Mouse (Mus musculus) heart, embryonic 12.5 days (tissue): ENCODE measurements around the gene Prdm1. TPM values are rescaled to one million over a fixed set of nuclear protein-coding genes. Genes with fewer than 3 reads are reported as not detected.

Source experiments
- ATAC-seq: fragments of 200-750 bp; cut with Nextera tagmentation; 2 replicates; pipeline ENCODE4 v1.8.0; 2017; ENCODE audit warnings: moderate TSS enrichment, moderate library complexity; ENCODE audit not compliant: insufficient number of reproducible peaks, low FRiP score
- H3K27ac ChIP-seq: fragments of 300-500 bp; sonication (generic); 2 replicates; pipeline ENCODE4 v1.5.1; 2016; ENCODE audit warnings: mild to moderate bottlenecking, moderate library complexity; ENCODE audit not compliant: poor library complexity, severe bottlenecking
- H3K27me3 ChIP-seq: fragments of 300-500 bp; sonication (generic); replicated peaks from 2 replicates; pipeline ENCODE4 v1.6.1; 2016; ENCODE audit warnings: mild to moderate bottlenecking, moderate library complexity
- H3K36me3 ChIP-seq: fragments of 300-500 bp; sonication (generic); 2 replicates; pipeline ENCODE4 v1.6.1; 2016; ENCODE audit warnings: mild to moderate bottlenecking, moderate library complexity
- H3K4me1 ChIP-seq: fragments of 300-500 bp; sonication (generic); replicated peaks from 2 replicates; pipeline ENCODE4 v1.6.1; 2016; ENCODE audit warnings: mild to moderate bottlenecking
- H3K4me2 ChIP-seq: fragments of 300-500 bp; sonication (generic); 2 replicates; pipeline ENCODE4 v1.6.1; 2016; ENCODE audit warnings: mild to moderate bottlenecking, moderate library complexity
- H3K4me3 ChIP-seq: fragments of 300-500 bp; sonication (generic); 2 replicates; pipeline ENCODE4 v1.5.1; 2016; ENCODE audit warnings: mild to moderate bottlenecking
- H3K9ac ChIP-seq: fragments of 300-500 bp; sonication (generic); 2 replicates; pipeline ENCODE4 v1.6.1; 2016; ENCODE audit warnings: mild to moderate bottlenecking, moderate library complexity
- H3K9me3 ChIP-seq: fragments of 300-500 bp; sonication (generic); replicated peaks from 2 replicates; pipeline ENCODE4 v1.6.1; 2016; ENCODE audit warnings: mild to moderate bottlenecking, moderate library complexity
- WGBS: fragments of 180-500 bp; shearing (Covaris S2); methylation state at CpG from one replicate; pipeline ENCODE4 v1.1.7; 2016; 5-methylcytosine and 5-hydroxymethylcytosine counted together
- polyA plus RNA-seq: library from polyadenylated mRNA; unstranded; fragments of >200 nt; fragmentation: Nextera tagmentation; extraction: Ambion mirVana; gene quantifications from 2 replicates; pipeline ENCODE4 v1.2.1, GENCODE M21; 2016

Prdm1 gene
- polyA plus RNA-seq, 1 experiment from 2014 or later = 0.23 TPM

- 4% methylated on average over 8 of the region's 8 CpGs for WGBS
- peaks cover 6% of the 10 kb centered on the region; the same call in 1 of the 2 replicates for H3K4me1 ChIP-seq
- H3K9ac ChIP-seq = no peak overlapping the region
- H3K36me3 ChIP-seq = no peaks in the 10 kb centered on the region
- H3K27me3 ChIP-seq = peaks cover 81% of the 10 kb centered on the region
- no peaks in the 10 kb centered on the region for H3K9me3 ChIP-seq
- ATAC-seq = no peak
- H3K4me2 ChIP-seq = peak overlapping the region; percentile 56
- peak overlapping the region; percentile 20 for H3K4me3 ChIP-seq
- no peak overlapping the region for H3K27ac ChIP-seq
These were observed 62.7 kb downstream of the Prdm1 start for GRCm38 (mm10) chr10:44465618-44466017.

- Histone ChIP-seq H3K9me3 (no peaks in the 10 kb centered on the region), H3K4me2 (no peak overlapping the region), H3K36me3 (no peaks in the 10 kb centered on the region), H3K27me3 (peaks cover 75% of the 10 kb centered on the region), H3K9ac (no peak overlapping the region), H3K4me3 (no peak overlapping the region), H3K27ac (no peak overlapping the region), H3K4me1 (peaks cover 8% of the 10 kb centered on the region)
- ATAC-seq = no peak
- 60% methylated on average over 5 of the region's 5 CpGs for WGBS
These were observed 63.7 kb downstream of the Prdm1 start for GRCm38 (mm10) chr10:44464563-44464962.

GRCm38 (mm10) chr10:44463856-44464255 is 64.4 kb downstream of the Prdm1 start:
- H3K4me1 ChIP-seq = peaks cover 12% of the 10 kb centered on the region
- H3K36me3 ChIP-seq = no peaks in the 10 kb centered on the region
- WGBS = 62% methylated on average over 4 of the region's 4 CpGs
- no peak for ATAC-seq
- H3K4me2 ChIP-seq = no peak overlapping the region
- H3K9me3 ChIP-seq = no peaks in the 10 kb centered on the region
- no peak overlapping the region for H3K4me3 ChIP-seq
- peaks cover 68% of the 10 kb centered on the region for H3K27me3 ChIP-seq
- H3K27ac ChIP-seq = no peak overlapping the region
- H3K9ac ChIP-seq = no peak overlapping the region

GRCm38 (mm10) chr10:44462351-44462750 is 66.0 kb downstream of the Prdm1 start:
- Histone ChIP-seq H3K4me3 (no peak overlapping the region), H3K36me3 (no peaks in the 10 kb centered on the region), H3K27me3 (peaks cover 55% of the 10 kb centered on the region), H3K4me2 (no peak overlapping the region), H3K4me1 (peaks cover 18% of the 10 kb centered on the region), H3K9ac (no peak overlapping the region), H3K27ac (no peak overlapping the region), H3K9me3 (no peaks in the 10 kb centered on the region)
- ATAC-seq = no peak
- 74% methylated on average over 8 of the region's 8 CpGs for WGBS

GRCm38 (mm10) chr10:44461063-44461462 is 67.2 kb downstream of the Prdm1 start:
- ATAC-seq = no peak
- H3K27ac ChIP-seq = no peak overlapping the region
- H3K4me3 ChIP-seq = no peak overlapping the region
- H3K4me1 ChIP-seq = peaks cover 20% of the 10 kb centered on the region
- 84% methylated on average over 6 of the region's 6 CpGs for WGBS
- no peak overlapping the region for H3K9ac ChIP-seq
- no peak overlapping the region for H3K4me2 ChIP-seq
- no peaks in the 10 kb centered on the region for H3K9me3 ChIP-seq
- peaks cover 50% of the 10 kb centered on the region for H3K27me3 ChIP-seq
- no peaks in the 10 kb centered on the region for H3K36me3 ChIP-seq

GRCm38 (mm10) chr10:44460095-44460810 is 68.0 kb downstream of the Prdm1 start:
- no peak for ATAC-seq
- H3K36me3 ChIP-seq = no peaks in the 10 kb centered on the region
- WGBS = 17% methylated on average over 6 of the region's 6 CpGs
- no peak overlapping the region for H3K9ac ChIP-seq
- H3K4me2 ChIP-seq = no peak overlapping the region
- no peak overlapping the region for H3K4me3 ChIP-seq
- H3K27ac ChIP-seq = no peak overlapping the region
- peaks cover 15% of the 10 kb centered on the region for H3K4me1 ChIP-seq
- H3K27me3 ChIP-seq = peaks cover 53% of the 10 kb centered on the region
- no peaks in the 10 kb centered on the region for H3K9me3 ChIP-seq

GRCm38 (mm10) chr10:44459321-44460000 is 68.8 kb downstream of the Prdm1 start:
- 11% methylated on average over 11 of the region's 11 CpGs for WGBS
- no peak overlapping the region for H3K9ac ChIP-seq
- H3K27me3 ChIP-seq = peaks cover 45% of the 10 kb centered on the region
- H3K4me2 ChIP-seq = peak overlapping the region; percentile 98
- no peak overlapping the region for H3K27ac ChIP-seq
- peaks cover 14% of the 10 kb centered on the region; the same call in 1 of the 2 replicates for H3K4me1 ChIP-seq
- ATAC-seq = no peak
- H3K9me3 ChIP-seq = no peaks in the 10 kb centered on the region
- H3K36me3 ChIP-seq = no peaks in the 10 kb centered on the region
- H3K4me3 ChIP-seq = no peak overlapping the region

- H3K4me3 ChIP-seq = peak overlapping the region; percentile 70
- peaks cover 40% of the 10 kb centered on the region for H3K27me3 ChIP-seq
- peak overlapping the region; percentile 66 for H3K9ac ChIP-seq
- H3K9me3 ChIP-seq = no peaks in the 10 kb centered on the region
- H3K36me3 ChIP-seq = no peaks in the 10 kb centered on the region
- under 1% methylated on average over 54 of the region's 54 CpGs for WGBS
- peaks cover 14% of the 10 kb centered on the region; the same call in 1 of the 2 replicates for H3K4me1 ChIP-seq
- peak overlapping the region; percentile 98 for H3K4me2 ChIP-seq
- H3K27ac ChIP-seq = no peak overlapping the region
- ATAC-seq = peak; percentile 81
These were observed 69.6 kb downstream of the Prdm1 start for GRCm38 (mm10) chr10:44458534-44459315.

GRCm38 (mm10) chr10:44457791-44458533 is 70.3 kb downstream of the Prdm1 start:
- ATAC-seq = no peak
- Histone ChIP-seq H3K27ac (no peak overlapping the region), H3K4me3 (peak overlapping the region; percentile 70), H3K36me3 (no peaks in the 10 kb centered on the region), H3K27me3 (peaks cover 36% of the 10 kb centered on the region), H3K4me1 (peaks cover 14% of the 10 kb centered on the region; the same call in 1 of the 2 replicates), H3K9me3 (no peaks in the 10 kb centered on the region), H3K9ac (peak overlapping the region; percentile 66; the same call in 1 of the 2 replicates), H3K4me2 (peak overlapping the region; percentile 98)
- WGBS = under 1% methylated on average over 25 of the region's 25 CpGs

- peaks cover 32% of the 10 kb centered on the region for H3K27me3 ChIP-seq
- H3K4me2 ChIP-seq = peak overlapping the region; percentile 98
- H3K4me3 ChIP-seq = peak overlapping the region; percentile 70
- H3K27ac ChIP-seq = no peak overlapping the region
- H3K9ac ChIP-seq = peak overlapping the region; percentile 56; the same call in 1 of the 2 replicates
- H3K36me3 ChIP-seq = no peaks in the 10 kb centered on the region
- 2% methylated on average over 31 of the region's 31 CpGs for WGBS
- no peak for ATAC-seq
- H3K9me3 ChIP-seq = no peaks in the 10 kb centered on the region
- peaks cover 14% of the 10 kb centered on the region; the same call in 1 of the 2 replicates for H3K4me1 ChIP-seq
These were observed 71.3 kb downstream of the Prdm1 start for GRCm38 (mm10) chr10:44456757-44457595.
